Mouse (Mus musculus): ENCODE results near the gene Rhox9. TPM values are rescaled to one million over a fixed set of nuclear protein-coding genes. Genes with fewer than 3 reads are reported as not detected.
A peak's percentile ranks its signal among the peaks of the same experiment; 100 is the strongest.
"Not testable (repeated sequence)": the region's sequence is repeated elsewhere in the genome, so short reads cannot be mapped to it uniquely, and the experiment has no call there.

The Rhox9 gene
- not detected for total RNA-seq (2021)

- intact Hi-C loops (cut with DNase I); DNase-seq: not testable (repeated sequence)
Measured at GRCm38 (mm10) chrX:37901670-37902069, at the start of gene Rhox9. Gene Rhox9, minus strand, starts transcription at chrX:37901770.

GRCm38 (mm10) chrX:37916311-37916710 lies 14.7 kb upstream of the Rhox9 start:
- intact Hi-C loops (cut with DNase I), result no loop called here
- DNase-seq, result no peak

- intact Hi-C loops (cut with DNase I), result no loop called here
- DNase-seq, result peak in 1 of 2 experiments; percentile 1
Measured at GRCm38 (mm10) chrX:37908581-37908980, 7.0 kb upstream of the Rhox9 start.

- intact Hi-C loops (cut with DNase I), result no loop called here
Measured at GRCm38 (mm10) chrX:37903727-37904126, 2.2 kb upstream of the Rhox9 start.

GRCm38 (mm10) chrX:37897132-37897531 lies 4.4 kb downstream of the Rhox9 start, which contains the start of gene Rhox7b:
Gene Rhox7b, minus strand, starts transcription at chrX:37897232.
- DNase-seq; intact Hi-C loops (cut with DNase I): not testable (repeated sequence)

More at GRCm38 (mm10) chrX:37903727-37904126, 2.2 kb upstream of the Rhox9 start:
- DNase-seq, result peak; percentile 9 to 18

- intact Hi-C loops (cut with DNase I), result no loop called here
- no peak for DNase-seq
Measured at GRCm38 (mm10) chrX:37878844-37879243, 22.7 kb downstream of the Rhox9 start, which contains the start of gene Rhox8. Gene Rhox8, minus strand, starts transcription at chrX:37878944.

GRCm38 (mm10) chrX:37871641-37872040 lies 29.9 kb downstream of the Rhox9 start:
- intact Hi-C loops (cut with DNase I), result no loop called here
- no peak for DNase-seq

Other genes starting within 250 kb of the Rhox9 start
- gene Rhox3h, start 233.0 kb downstream of the Rhox9 start, total RNA-seq (2021), result not detected
- gene Rhox2h, start 228.5 kb downstream of the Rhox9 start, total RNA-seq (2021), result not detected
- 1 to 10 TPM; 3.9 to 4.5 TPM for gene Rhox5, start 96.9 kb downstream of the Rhox9 start, total RNA-seq (2021)
- not detected for gene Rhox6, start 74.9 kb downstream of the Rhox9 start, total RNA-seq (2021)
- gene Rhox7a, start 70.1 kb downstream of the Rhox9 start, total RNA-seq (2021), result not detected
- gene Rhox8, start 22.8 kb downstream of the Rhox9 start, total RNA-seq (2021), result not detected
- not detected for gene Rhox7b, start 4.5 kb downstream of the Rhox9 start, total RNA-seq (2021)
- not detected for gene Btg1-ps1, start 117.0 kb upstream of the Rhox9 start, total RNA-seq (2021)
- not detected for gene Btg1-ps2, start 141.3 kb upstream of the Rhox9 start, total RNA-seq (2021)
- gene Rhox10, start 164.7 kb upstream of the Rhox9 start, total RNA-seq (2021), result not detected
- not detected for gene Rhox11, start 183.4 kb upstream of the Rhox9 start, total RNA-seq (2021)
- gene Rhox12, start 209.1 kb upstream of the Rhox9 start, total RNA-seq (2021), result not detected
- gene Rhox13, start 219.4 kb upstream of the Rhox9 start, total RNA-seq (2021), result not detected

Data from heart, postnatal 10 days (tissue).